Mouse (Mus musculus): ENCODE data around the gene Pim3.

DNA sequence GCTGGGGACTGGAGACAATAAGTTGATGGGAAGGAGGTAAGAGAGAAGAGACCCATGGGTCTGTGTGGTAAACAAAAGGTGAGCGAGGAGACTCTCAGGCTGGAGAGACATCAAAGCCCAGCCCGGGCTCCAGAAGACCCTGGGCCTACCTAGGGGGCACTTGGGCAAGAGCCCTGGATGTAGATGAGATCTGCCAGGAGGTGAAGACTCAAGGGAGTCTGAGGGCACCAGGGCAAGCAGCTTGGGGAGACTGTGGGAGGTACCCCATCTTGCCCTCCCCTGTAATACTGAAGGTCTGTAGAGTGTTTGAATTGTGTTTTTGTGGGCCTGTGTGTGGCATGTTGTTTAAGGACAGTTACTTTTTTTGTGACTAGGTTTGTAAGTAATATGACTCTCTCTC is 3.3 kb upstream of the Pim3 start:
- TF ChIP-seq USF1 (IDR thresholded peaks at IDR 0.05; ENCODE audit: low read depth, low read length): no peak
- no peak for TF ChIP-seq SMC3 (IDR thresholded peaks at IDR 0.05; ENCODE audit: low read depth, low read length)
- no peak for TF ChIP-seq CTCF (IDR thresholded peaks at IDR 0.05 in 2 of 3, conservative IDR thresholded peaks at IDR 0.05 in 1 of 3; ENCODE audit: control insufficient read depth in 1 of 3, insufficient read depth in 1 of 3, low read depth in 2 of 3, low read length in 3 of 3, poor library complexity in 1 of 3, severe bottlenecking in 1 of 3)
- TF ChIP-seq E2F4 (IDR thresholded peaks at IDR 0.05; ENCODE audit: borderline replicate concordance, low read depth, low read length): no peak
- no peak for TF ChIP-seq POLR2A (IDR thresholded peaks at IDR 0.05; ENCODE audit: control insufficient read depth in 1 of 2, insufficient read depth in 1 of 2, low read depth in 1 of 2, low read length in 2 of 2, poor library complexity in 1 of 2)
- no peak for TF ChIP-seq JUND (IDR thresholded peaks at IDR 0.05; ENCODE audit: low read depth, low read length)

Data from MEL (cell line).